In genomic region chr17:63970939-63971338, GRCm38 (mm10) we compare ENCODE assay signal across 11 mouse cellular contexts.
"Had no signal": no experiment of that assay in that cellular context is flagged by ENCODE, and none has a peak within 500 bp of the region (broad histone marks: within the 10 kb centered on the region; RNA-seq: fewer than 3 reads in every experiment).

No protein-coding gene starts in this region.

- H3K4me2 ChIP-seq: limb, embryonic 15.5 days; liver, embryonic 15.5 days; lung, embryonic 14.5 days; midbrain, embryonic 11.5 days; stomach, embryonic 15.5 days had no signal

- H3K36me3 ChIP-seq: limb, embryonic 15.5 days; liver, embryonic 15.5 days; stomach, embryonic 15.5 days had no signal

- H3K27me3 ChIP-seq: limb, embryonic 15.5 days; liver, embryonic 15.5 days; megakaryocyte, embryonic 14.5 days; stomach, embryonic 15.5 days had no signal

- H3K4me3 ChIP-seq: limb, embryonic 15.5 days; liver, embryonic 15.5 days; megakaryocyte, embryonic 14.5 days; stomach, embryonic 15.5 days had no signal

- H3K9ac ChIP-seq: limb, embryonic 15.5 days; liver, embryonic 15.5 days; lung, embryonic 14.5 days; stomach, embryonic 15.5 days had no signal

- DNase-seq: kidney, adult 2 months; kidney, postnatal 36 days; lung, embryonic 14.5 days; lung, postnatal 4 days; right cerebral cortex, postnatal 14 days; thymus, postnatal 4 days had no signal

- H3K9me3 ChIP-seq: limb, embryonic 15.5 days; liver, embryonic 15.5 days; megakaryocyte, embryonic 14.5 days; stomach, embryonic 15.5 days had no signal

- H3K4me1 ChIP-seq: limb, embryonic 15.5 days; stomach, embryonic 15.5 days had no signal

- H3K27ac ChIP-seq: limb, embryonic 15.5 days; liver, embryonic 15.5 days; stomach, embryonic 15.5 days had no signal
